Mouse (Mus musculus) midbrain, embryonic 15.5 days (tissue): ENCODE results near the gene P2rx7. TPM values are rescaled to one million over a fixed set of nuclear protein-coding genes. Genes with fewer than 3 reads are reported as not detected.

Experiments used
- ATAC-seq: fragments of 200-750 bp; cut with Nextera tagmentation; replicated peaks from 2 replicates; pipeline ENCODE4 v1.8.0; 2017; ENCODE audit warnings: moderate TSS enrichment
- H3K27ac ChIP-seq: fragments of 300-500 bp; sonication (generic); 2 replicates; pipeline ENCODE4 v1.5.1; 2015; ENCODE audit warnings: mild to moderate bottlenecking, inconsistent platforms
- H3K27me3 ChIP-seq: fragments of 300-500 bp; sonication (generic); replicated peaks from 2 replicates; pipeline ENCODE4 v1.6.1; 2015; ENCODE audit warnings: inconsistent platforms
- H3K36me3 ChIP-seq: fragments of 300-500 bp; sonication (generic); replicated peaks from 2 replicates; pipeline ENCODE4 v1.6.1; 2015; ENCODE audit warnings: inconsistent platforms
- H3K4me1 ChIP-seq: fragments of 300-500 bp; sonication (generic); 2 replicates; pipeline ENCODE4 v1.6.1; 2015; ENCODE audit warnings: inconsistent platforms
- H3K4me2 ChIP-seq: fragments of 300-500 bp; sonication (generic); 2 replicates; pipeline ENCODE4 v1.6.1; 2015; ENCODE audit warnings: inconsistent platforms, mild to moderate bottlenecking, moderate library complexity
- H3K4me3 ChIP-seq: fragments of 300-500 bp; sonication (generic); 2 replicates; pipeline ENCODE4 v1.5.1; 2015; ENCODE audit warnings: mild to moderate bottlenecking, inconsistent platforms
- H3K9ac ChIP-seq: fragments of 300-500 bp; sonication (generic); 2 replicates; pipeline ENCODE4 v1.6.1; 2015; ENCODE audit warnings: mild to moderate bottlenecking, inconsistent platforms
- H3K9me3 ChIP-seq: fragments of 300-500 bp; sonication (generic); 2 replicates; pipeline ENCODE4 v1.6.1; 2016; ENCODE audit warnings: inconsistent platforms
- WGBS: fragments of 180-500 bp; shearing (Covaris S2); methylation state at CpG from one replicate; pipeline ENCODE4 v1.1.7; 2015; ENCODE audit warnings: mixed read lengths; 5-methylcytosine and 5-hydroxymethylcytosine counted together
- polyA plus RNA-seq: library from polyadenylated mRNA; unstranded; fragments of >200 nt; fragmentation: Nextera tagmentation; extraction: Ambion mirVana; gene quantifications from 2 replicates; pipeline ENCODE4 v1.2.1, GENCODE M21; 2015

P2rx7 gene
- polyA plus RNA-seq, 1 experiment from 2014 or later = 2.9 TPM

- 86% methylated on average over 14 of the region's 14 CpGs for WGBS
- Histone ChIP-seq H3K4me2 (no peak overlapping the region), H3K9ac (no peak overlapping the region), H3K9me3 (no peaks in the 10 kb centered on the region), H3K36me3 (no peaks in the 10 kb centered on the region), H3K27ac (no peak overlapping the region), H3K4me1 (no peaks in the 10 kb centered on the region), H3K4me3 (no peak overlapping the region), H3K27me3 (no peaks in the 10 kb centered on the region)
- no peak for ATAC-seq
Measured at GRCm38 (mm10) chr5:122625565-122626252, 18.0 kb upstream of the P2rx7 start.

- no peaks in the 10 kb centered on the region for H3K9me3 ChIP-seq
- no peak overlapping the region for H3K4me3 ChIP-seq
- no peaks in the 10 kb centered on the region for H3K36me3 ChIP-seq
- H3K27ac ChIP-seq = peak overlapping the region; percentile 43; the same call in 1 of the 2 replicates
- H3K4me1 ChIP-seq = no peaks in the 10 kb centered on the region
- 47% methylated on average over 2 of the region's 2 CpGs for WGBS
- no peaks in the 10 kb centered on the region for H3K27me3 ChIP-seq
- peak; percentile 48; the same call in 1 of the 2 replicates for ATAC-seq
- H3K9ac ChIP-seq = no peak overlapping the region
- H3K4me2 ChIP-seq = no peak overlapping the region
Measured at GRCm38 (mm10) chr5:122627243-122627642, 16.5 kb upstream of the P2rx7 start.

- Histone ChIP-seq H3K27me3 (no peaks in the 10 kb centered on the region), H3K9me3 (no peaks in the 10 kb centered on the region), H3K9ac (no peak overlapping the region), H3K4me3 (no peak overlapping the region), H3K27ac (no peak overlapping the region), H3K4me2 (no peak overlapping the region), H3K4me1 (peaks cover 5% of the 10 kb centered on the region; the same call in 1 of the 2 replicates), H3K36me3 (no peaks in the 10 kb centered on the region)
- 83% methylated on average over 8 of the region's 8 CpGs for whole genome bisulfite sequencing
- no peak for ATAC-seq
Measured at GRCm38 (mm10) chr5:122635228-122635627, 8.5 kb upstream of the P2rx7 start.

- no peaks in the 10 kb centered on the region for H3K36me3 ChIP-seq
- H3K27me3 ChIP-seq = no peaks in the 10 kb centered on the region
- peaks cover 5% of the 10 kb centered on the region; the same call in 1 of the 2 replicates for H3K4me1 ChIP-seq
- H3K9ac ChIP-seq = no peak overlapping the region
- H3K9me3 ChIP-seq = no peaks in the 10 kb centered on the region
- H3K4me3 ChIP-seq = no peak overlapping the region
- H3K4me2 ChIP-seq = no peak overlapping the region
- H3K27ac ChIP-seq = no peak overlapping the region
- ATAC-seq = no peak
- WGBS = 70% methylated on average over 9 of the region's 9 CpGs
Measured at GRCm38 (mm10) chr5:122636308-122636707, 7.4 kb upstream of the P2rx7 start.

- Histone ChIP-seq H3K4me3 (peak overlapping the region; percentile 26), H3K27ac (no peak overlapping the region), H3K9me3 (no peaks in the 10 kb centered on the region), H3K36me3 (no peaks in the 10 kb centered on the region), H3K9ac (no peak overlapping the region), H3K27me3 (no peaks in the 10 kb centered on the region), H3K4me1 (peaks cover 5% of the 10 kb centered on the region; the same call in 1 of the 2 replicates), H3K4me2 (peak overlapping the region; percentile 51)
- WGBS = 32% methylated on average over 16 of the region's 16 CpGs
- no peak for ATAC-seq
Measured at GRCm38 (mm10) chr5:122636958-122637357, 6.8 kb upstream of the P2rx7 start.

GRCm38 (mm10) chr5:122638296-122638695 is 5.4 kb upstream of the P2rx7 start:
- H3K4me1 ChIP-seq = peaks cover 5% of the 10 kb centered on the region; the same call in 1 of the 2 replicates
- H3K4me3 ChIP-seq = no peak overlapping the region
- no peak overlapping the region for H3K9ac ChIP-seq
- H3K27ac ChIP-seq = no peak overlapping the region
- 76% methylated on average over 2 of the region's 2 CpGs for WGBS
- H3K4me2 ChIP-seq = no peak overlapping the region
- no peaks in the 10 kb centered on the region for H3K9me3 ChIP-seq
- no peak for ATAC-seq
- H3K27me3 ChIP-seq = no peaks in the 10 kb centered on the region
- no peaks in the 10 kb centered on the region for H3K36me3 ChIP-seq

GRCm38 (mm10) chr5:122639517-122639916 is 4.2 kb upstream of the P2rx7 start:
- no peaks in the 10 kb centered on the region for H3K36me3 ChIP-seq
- H3K27ac ChIP-seq = no peak overlapping the region
- ATAC-seq = no peak
- H3K4me3 ChIP-seq = no peak overlapping the region
- 98% methylated on average over 4 of the region's 4 CpGs for WGBS
- no peak overlapping the region for H3K9ac ChIP-seq
- peaks cover 5% of the 10 kb centered on the region; the same call in 1 of the 2 replicates for H3K4me1 ChIP-seq
- H3K9me3 ChIP-seq = no peaks in the 10 kb centered on the region
- no peak overlapping the region for H3K4me2 ChIP-seq
- H3K27me3 ChIP-seq = no peaks in the 10 kb centered on the region

- no peaks in the 10 kb centered on the region for H3K36me3 ChIP-seq
- H3K4me2 ChIP-seq = no peak overlapping the region
- H3K9me3 ChIP-seq = no peaks in the 10 kb centered on the region
- H3K9ac ChIP-seq = no peak overlapping the region
- no peak overlapping the region for H3K4me3 ChIP-seq
- no peak overlapping the region for H3K27ac ChIP-seq
- WGBS = 86% methylated on average over 5 of the region's 5 CpGs
- no peak for ATAC-seq
- H3K4me1 ChIP-seq = peaks cover 5% of the 10 kb centered on the region; the same call in 1 of the 2 replicates
- no peaks in the 10 kb centered on the region for H3K27me3 ChIP-seq
Measured at GRCm38 (mm10) chr5:122639986-122640385, 3.7 kb upstream of the P2rx7 start.

- H3K9me3 ChIP-seq = no peaks in the 10 kb centered on the region
- peak overlapping the region; percentile 0; the same call in 1 of the 2 replicates for H3K4me2 ChIP-seq
- H3K36me3 ChIP-seq = no peaks in the 10 kb centered on the region
- H3K9ac ChIP-seq = no peak overlapping the region
- no peaks in the 10 kb centered on the region for H3K27me3 ChIP-seq
- 75% methylated on average over 15 of the region's 15 CpGs for WGBS
- ATAC-seq = no peak
- no peak overlapping the region for H3K27ac ChIP-seq
- H3K4me3 ChIP-seq = no peak overlapping the region
- no peaks in the 10 kb centered on the region for H3K4me1 ChIP-seq
Measured at GRCm38 (mm10) chr5:122644111-122644607, 448 bp downstream of the P2rx7 start.

- Histone ChIP-seq H3K36me3 (no peaks in the 10 kb centered on the region), H3K27me3 (no peaks in the 10 kb centered on the region), H3K4me3 (no peak overlapping the region), H3K4me2 (no peak overlapping the region), H3K27ac (no peak overlapping the region), H3K9ac (no peak overlapping the region), H3K4me1 (no peaks in the 10 kb centered on the region), H3K9me3 (no peaks in the 10 kb centered on the region)
- WGBS = 87% methylated on average over 6 of the region's 6 CpGs
- no peak for ATAC-seq
Measured at GRCm38 (mm10) chr5:122645290-122645689, 1.6 kb downstream of the P2rx7 start.

GRCm38 (mm10) chr5:122646050-122646449 is 2.3 kb downstream of the P2rx7 start:
- ATAC-seq = no peak
- no peaks in the 10 kb centered on the region for H3K4me1 ChIP-seq
- no peak overlapping the region for H3K4me3 ChIP-seq
- no peak overlapping the region for H3K9ac ChIP-seq
- H3K27me3 ChIP-seq = no peaks in the 10 kb centered on the region
- no peaks in the 10 kb centered on the region for H3K9me3 ChIP-seq
- WGBS = 93% methylated on average over 11 of the region's 11 CpGs
- no peaks in the 10 kb centered on the region for H3K36me3 ChIP-seq
- H3K27ac ChIP-seq = no peak overlapping the region
- H3K4me2 ChIP-seq = no peak overlapping the region

GRCm38 (mm10) chr5:122647256-122647924 is 3.7 kb downstream of the P2rx7 start:
- Histone ChIP-seq H3K36me3 (no peaks in the 10 kb centered on the region), H3K9me3 (no peaks in the 10 kb centered on the region), H3K4me3 (no peak overlapping the region), H3K9ac (no peak overlapping the region), H3K27ac (peak overlapping the region; percentile 49; the same call in 1 of the 2 replicates), H3K27me3 (no peaks in the 10 kb centered on the region), H3K4me1 (peaks cover 3% of the 10 kb centered on the region), H3K4me2 (no peak overlapping the region)
- WGBS = 52% methylated on average over 9 of the region's 9 CpGs
- ATAC-seq = 0 out of 2 replicates have a peak, but pooled peaks have one; percentile 56
